Mouse (Mus musculus): ENCODE measurements around the gene Cdx4. TPM values are rescaled to one million over a fixed set of nuclear protein-coding genes. Genes with fewer than 3 reads are reported as not detected.
A peak's percentile ranks its signal among the peaks of the same experiment; 100 is the strongest.

Gene Cdx4
- total and polyA plus RNA-seq, 2 experiments from 2014 or later: not detected

GRCm38 (mm10) chrX:103374250-103374649 is 53.1 kb downstream of the Cdx4 start:
- H3K9me3 ChIP-seq (ENCODE audit: low read length): no peaks in the 10 kb centered on the region
- no peak overlapping the region for H3K4me2 ChIP-seq (ENCODE audit: low read depth)
- H3K27me3 ChIP-seq (ENCODE audit: insufficient read depth, low read length): no peaks in the 10 kb centered on the region; the same call in 1 of the 2 replicates
- H3K36me3 ChIP-seq (ENCODE audit: insufficient read depth): no peaks in the 10 kb centered on the region
- H3K4me3 ChIP-seq (ENCODE audit: low read depth, low read length): no peak overlapping the region
- ATAC-seq: no peak
- no peaks in the 10 kb centered on the region for H3K4me1 ChIP-seq (ENCODE audit: insufficient read depth)
- DNase-seq: no peak
- peak; percentile 57 for TF ChIP-seq CTCF (IDR thresholded peaks at IDR 0.05; ENCODE audit: low read depth)
- no peak overlapping the region for H3K9ac ChIP-seq
- 58% methylated on average over 5 of the region's 5 CpGs for WGBS
- no peak overlapping the region for H3K27ac ChIP-seq (ENCODE audit: low read depth, low read length)

Other genes with a start within 250 kb of the Cdx4 start
- gene Nap1l2, start 134.8 kb upstream of the Cdx4 start, total RNA-seq (2014; rRNA removed): 33.1 and 49.5 TPM in 2 replicates
- gene Nap1l2, start 134.8 kb upstream of the Cdx4 start, polyA plus RNA-seq (2015; fragmentation: Nextera tagmentation; extraction: Ambion mirVana): 36.8 and 60.1 TPM in 2 replicates
- gene Chic1, start 35.1 kb downstream of the Cdx4 start, total RNA-seq (2014; rRNA removed): 10.8 and 13.5 TPM in 2 replicates
- 1.4 and 3.4 TPM in 2 replicates for gene Chic1, start 35.1 kb downstream of the Cdx4 start, polyA plus RNA-seq (2015; fragmentation: Nextera tagmentation; extraction: Ambion mirVana)
- gene Tsx, start 93.1 kb downstream of the Cdx4 start, total RNA-seq (2014; rRNA removed): not detected in 2 replicates
- gene Tsx, start 93.1 kb downstream of the Cdx4 start, polyA plus RNA-seq (2015; fragmentation: Nextera tagmentation; extraction: Ambion mirVana): 0.30 and 0.52 TPM in 2 replicates
- not detected in 2 replicates for gene Gm26992, start 100.6 kb downstream of the Cdx4 start, total RNA-seq (2014; rRNA removed)
- 0.48 TPM in 1 of 2 replicates, not detected in the other for gene Gm26992, start 100.6 kb downstream of the Cdx4 start, polyA plus RNA-seq (2015; fragmentation: Nextera tagmentation; extraction: Ambion mirVana)

Measured in forebrain, postnatal 0 days (tissue).